Mouse (Mus musculus): ENCODE data around the gene Padi2. TPM values are rescaled to one million over a fixed set of nuclear protein-coding genes. Genes with fewer than 3 reads are reported as not detected.

Gene Padi2
- total and polyA plus RNA-seq, 2 experiments from 2014 or later: 3.3 to 7.1 TPM

DNA sequence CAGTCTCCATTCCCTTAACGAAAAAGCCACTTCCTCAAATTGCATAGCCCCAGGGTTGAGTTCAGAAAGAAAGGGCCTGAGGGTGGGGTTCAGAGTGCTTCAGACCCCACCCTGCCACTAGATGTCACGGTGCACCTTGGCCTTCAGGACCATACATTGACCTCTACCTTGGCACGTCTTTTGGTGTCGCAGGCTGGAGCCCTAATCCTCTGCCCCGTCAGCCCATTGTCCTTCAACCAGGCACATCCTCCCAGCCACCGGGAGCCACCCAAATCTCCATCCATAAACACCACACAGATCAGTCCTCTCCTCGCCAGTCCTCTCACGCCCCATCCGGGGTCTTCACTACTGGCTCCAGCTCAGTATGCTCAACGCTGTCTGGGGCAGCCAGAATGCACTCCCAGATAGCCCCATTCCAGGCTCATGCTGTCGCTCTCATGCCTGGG, 695 bp upstream of the Padi2 start:
- no peak for TF ChIP-seq CTCF (IDR thresholded peaks at IDR 0.05)
- H3K4me2 ChIP-seq (ENCODE audit: low read depth, low read length, poor library complexity, severe bottlenecking): peak overlapping the region; percentile 83
- no peaks in the 10 kb centered on the region for H3K36me3 ChIP-seq (ENCODE audit: insufficient read depth, low read length)
- peaks cover 8% of the 10 kb centered on the region; the same call in 1 of the 2 replicates for H3K27me3 ChIP-seq (ENCODE audit: insufficient read depth, low read length)
- H3K4me3 ChIP-seq (ENCODE audit: low read depth, low read length): peak overlapping the region; percentile 36; the same call in 1 of the 2 replicates
- WGBS: 6% methylated on average over 11 of the region's 11 CpGs
- H3K4me1 ChIP-seq (ENCODE audit: insufficient read depth, low read length): no peaks in the 10 kb centered on the region
- no peaks in the 10 kb centered on the region for H3K9me3 ChIP-seq (ENCODE audit: low read length)
- DNase-seq (ENCODE audit: low spot score) (no peak), ATAC-seq (ENCODE audit: low FRiP score) (no peak)
- H3K27ac ChIP-seq (ENCODE audit: low read depth, low read length): no peak overlapping the region
- no peak overlapping the region for H3K9ac ChIP-seq (replicated peaks; ENCODE audit: low read length, poor library complexity, severe bottlenecking)

DNA sequence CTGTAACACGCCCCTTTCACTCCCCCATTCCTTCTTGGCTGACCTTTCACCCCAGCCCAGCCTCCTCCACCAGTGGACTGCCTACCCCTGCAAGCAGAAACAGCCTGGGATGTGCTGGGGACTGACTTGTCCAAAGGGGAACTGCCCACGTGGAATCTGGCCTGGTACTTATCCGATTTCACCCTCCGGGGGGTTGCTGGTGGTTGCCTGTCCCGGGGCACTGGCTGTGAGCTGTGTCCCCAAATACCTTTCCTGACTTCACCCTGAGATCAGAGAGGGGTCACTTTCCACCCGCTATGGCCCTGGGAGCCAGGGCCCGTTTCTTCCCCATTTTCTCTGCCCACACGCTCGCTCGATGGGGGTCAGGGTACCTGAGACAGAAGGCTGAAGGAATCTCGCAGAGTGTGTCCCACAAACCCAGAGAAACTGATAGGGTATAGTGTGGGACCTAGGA, 710 bp downstream of the Padi2 start:
- no peak overlapping the region for H3K27ac ChIP-seq (ENCODE audit: low read depth, low read length)
- H3K27me3 ChIP-seq (ENCODE audit: insufficient read depth, low read length): peaks cover 8% of the 10 kb centered on the region; the same call in 1 of the 2 replicates
- no peak overlapping the region for H3K4me2 ChIP-seq (ENCODE audit: low read depth, low read length, poor library complexity, severe bottlenecking)
- H3K36me3 ChIP-seq (ENCODE audit: insufficient read depth, low read length): no peaks in the 10 kb centered on the region
- no peak overlapping the region for H3K4me3 ChIP-seq (ENCODE audit: low read depth, low read length)
- no peaks in the 10 kb centered on the region for H3K4me1 ChIP-seq (ENCODE audit: insufficient read depth, low read length)
- 54% methylated on average over 11 of the region's 11 CpGs for WGBS
- DNase-seq (ENCODE audit: low spot score) (no peak), ATAC-seq (ENCODE audit: low FRiP score) (no peak)
- no peak for TF ChIP-seq CTCF (IDR thresholded peaks at IDR 0.05)
- no peaks in the 10 kb centered on the region for H3K9me3 ChIP-seq (ENCODE audit: low read length)
- no peak overlapping the region for H3K9ac ChIP-seq (replicated peaks; ENCODE audit: low read length, poor library complexity, severe bottlenecking)

GRCm38 (mm10) chr4:140907306-140908024, 1.3 kb downstream of the Padi2 start:
- no peaks in the 10 kb centered on the region for H3K36me3 ChIP-seq (ENCODE audit: insufficient read depth, low read length)
- DNase-seq (ENCODE audit: low spot score) (no peak), ATAC-seq (ENCODE audit: low FRiP score) (no peak)
- H3K4me2 ChIP-seq (ENCODE audit: low read depth, low read length, poor library complexity, severe bottlenecking): no peak overlapping the region
- no peaks in the 10 kb centered on the region for H3K4me1 ChIP-seq (ENCODE audit: insufficient read depth, low read length)
- no peak overlapping the region for H3K4me3 ChIP-seq (ENCODE audit: low read depth, low read length)
- no peak overlapping the region for H3K9ac ChIP-seq (replicated peaks; ENCODE audit: low read length, poor library complexity, severe bottlenecking)
- WGBS: 55% methylated on average over 12 of the region's 12 CpGs
- H3K9me3 ChIP-seq (ENCODE audit: low read length): no peaks in the 10 kb centered on the region
- H3K27ac ChIP-seq (ENCODE audit: low read depth, low read length): no peak overlapping the region
- peaks cover 8% of the 10 kb centered on the region; the same call in 1 of the 2 replicates for H3K27me3 ChIP-seq (ENCODE audit: insufficient read depth, low read length)
- TF ChIP-seq CTCF (IDR thresholded peaks at IDR 0.05): no peak

- DNase-seq (ENCODE audit: low spot score) (no peak), ATAC-seq (ENCODE audit: low FRiP score) (no peak)
- no peak for TF ChIP-seq CTCF (IDR thresholded peaks at IDR 0.05)
- no peak overlapping the region for H3K4me3 ChIP-seq (ENCODE audit: low read depth, low read length)
- H3K9me3 ChIP-seq (ENCODE audit: low read length): no peaks in the 10 kb centered on the region
- peaks cover 8% of the 10 kb centered on the region; the same call in 1 of the 2 replicates for H3K27me3 ChIP-seq (ENCODE audit: insufficient read depth, low read length)
- no peak overlapping the region for H3K27ac ChIP-seq (ENCODE audit: low read depth, low read length)
- no peak overlapping the region for H3K9ac ChIP-seq (replicated peaks; ENCODE audit: low read length, poor library complexity, severe bottlenecking)
- H3K36me3 ChIP-seq (ENCODE audit: insufficient read depth, low read length): no peaks in the 10 kb centered on the region
- H3K4me2 ChIP-seq (ENCODE audit: low read depth, low read length, poor library complexity, severe bottlenecking): no peak overlapping the region
- H3K4me1 ChIP-seq (ENCODE audit: insufficient read depth, low read length): no peaks in the 10 kb centered on the region
- 65% methylated on average over 5 of the region's 5 CpGs for WGBS
These were observed 2.5 kb downstream of the Padi2 start for GRCm38 (mm10) chr4:140908627-140909026.

- no peak overlapping the region for H3K4me3 ChIP-seq (ENCODE audit: low read depth, low read length)
- H3K27me3 ChIP-seq (ENCODE audit: insufficient read depth, low read length): peaks cover 3% of the 10 kb centered on the region; the same call in 1 of the 2 replicates
- H3K9me3 ChIP-seq (ENCODE audit: low read length): no peaks in the 10 kb centered on the region
- DNase-seq (ENCODE audit: low spot score) (no peak), ATAC-seq (ENCODE audit: low FRiP score) (no peak)
- 78% methylated on average over 4 of the region's 4 CpGs for WGBS
- H3K36me3 ChIP-seq (ENCODE audit: insufficient read depth, low read length): no peaks in the 10 kb centered on the region
- TF ChIP-seq CTCF (IDR thresholded peaks at IDR 0.05): no peak
- no peak overlapping the region for H3K4me2 ChIP-seq (ENCODE audit: low read depth, low read length, poor library complexity, severe bottlenecking)
- no peak overlapping the region for H3K9ac ChIP-seq (replicated peaks; ENCODE audit: low read length, poor library complexity, severe bottlenecking)
- no peak overlapping the region for H3K27ac ChIP-seq (ENCODE audit: low read depth, low read length)
- H3K4me1 ChIP-seq (ENCODE audit: insufficient read depth, low read length): no peaks in the 10 kb centered on the region
These were observed 3.4 kb downstream of the Padi2 start for GRCm38 (mm10) chr4:140909536-140909935.

- no peaks in the 10 kb centered on the region for H3K9me3 ChIP-seq (ENCODE audit: low read length)
- H3K36me3 ChIP-seq (ENCODE audit: insufficient read depth, low read length): no peaks in the 10 kb centered on the region
- no peak for DNase-seq (ENCODE audit: low spot score)
- H3K27ac ChIP-seq (ENCODE audit: low read depth, low read length): no peak overlapping the region
- H3K4me3 ChIP-seq (ENCODE audit: low read depth, low read length): no peak overlapping the region
- H3K9ac ChIP-seq (replicated peaks; ENCODE audit: low read length, poor library complexity, severe bottlenecking): no peak overlapping the region
- no peak for TF ChIP-seq CTCF (IDR thresholded peaks at IDR 0.05)
- peaks cover 3% of the 10 kb centered on the region; the same call in 1 of the 2 replicates for H3K27me3 ChIP-seq (ENCODE audit: insufficient read depth, low read length)
- H3K4me2 ChIP-seq (ENCODE audit: low read depth, low read length, poor library complexity, severe bottlenecking): no peak overlapping the region
- H3K4me1 ChIP-seq (ENCODE audit: insufficient read depth, low read length): no peaks in the 10 kb centered on the region
- no peak for ATAC-seq (ENCODE audit: low FRiP score)
- 32% methylated on average over 17 of the region's 17 CpGs for WGBS
These were observed 4.6 kb downstream of the Padi2 start for GRCm38 (mm10) chr4:140910661-140911310.

Measured in midbrain, postnatal 0 days (tissue).